8 mouse cellular contexts compared by ENCODE assay signal in genomic region chr4:88350910-88351309, GRCm38 (mm10).
A peak's percentile ranks its signal among the peaks of the same experiment; 100 is the strongest.
DNase-seq lines count a peak whose midpoint lies in the region; ATAC-seq and TF ChIP-seq lines count a peak whose summit lies in the region.

No protein-coding gene starts in this region.

- H3K79me3 ChIP-seq in C2C12 (ENCODE audit: low read depth): no peaks in the 10 kb centered on the region

- H3K79me2 ChIP-seq in C2C12 (ENCODE audit: control insufficient read depth, insufficient read depth): no peaks in the 10 kb centered on the region
- no peaks in the 10 kb centered on the region for H3K79me2 ChIP-seq in liver, adult 2 months (ENCODE audit: control insufficient read depth, insufficient read depth, low read length)

- no peak overlapping the region for H3ac ChIP-seq in C2C12 (ENCODE audit: control insufficient read depth, insufficient read length, low read depth)

- DNase-seq in adrenal gland, postnatal 10 days: peak; percentile 67
- peak; percentile 81 for DNase-seq in embryo, embryonic 9.5 days (ENCODE audit: extremely low spot score)
- peak; percentile 28 to 54 for DNase-seq in heart, adult 9 months (ENCODE audit: low spot score in 2 of 2)
- peak; percentile 60 for DNase-seq in liver, adult 2 months (ENCODE audit: extremely low read depth, low read depth, low spot score)
- DNase-seq in natural killer cell, adult 2 months (ENCODE audit: low spot score in 2 of 2): peak; percentile 50 to 63

- no peak overlapping the region for H3K27ac ChIP-seq in kidney, embryonic 15.5 days
- no peak overlapping the region for H3K27ac ChIP-seq in liver, adult 2 months (replicated peaks; ENCODE audit: insufficient read depth, low read depth, low read length)
- no peak overlapping the region for H3K27ac ChIP-seq in stomach, embryonic 14.5 days (ENCODE audit: low read length)

- no peaks in the 10 kb centered on the region for H3K4me1 ChIP-seq in kidney, embryonic 15.5 days
- no peaks in the 10 kb centered on the region for H3K4me1 ChIP-seq in liver, adult 2 months (ENCODE audit: control insufficient read depth, insufficient read depth, low read length)
- no peaks in the 10 kb centered on the region for H3K4me1 ChIP-seq in stomach, embryonic 14.5 days (ENCODE audit: control insufficient read depth, insufficient read depth, low read length)

- H3K36me3 ChIP-seq in C2C12 (ENCODE audit: control insufficient read depth, insufficient read depth): no peaks in the 10 kb centered on the region
- no peaks in the 10 kb centered on the region for H3K36me3 ChIP-seq in kidney, embryonic 15.5 days
- H3K36me3 ChIP-seq in liver, adult 2 months (ENCODE audit: control insufficient read depth, insufficient read depth, low read length): no peaks in the 10 kb centered on the region; the same call in 1 of the 2 replicates
- H3K36me3 ChIP-seq in stomach, embryonic 14.5 days (ENCODE audit: control insufficient read depth, insufficient read depth, low read length): no peaks in the 10 kb centered on the region

- no peak overlapping the region for H3K4me2 ChIP-seq in kidney, embryonic 15.5 days
- H3K4me2 ChIP-seq in stomach, embryonic 14.5 days (replicated peaks; ENCODE audit: low read depth, low read length): no peak overlapping the region

- TF ChIP-seq CTCF in C2C12 (IDR thresholded peaks at IDR 0.05; ENCODE audit: control insufficient read depth, insufficient read depth, insufficient read length): peak; percentile 85
- TF ChIP-seq CTCF in liver, adult 2 months (IDR thresholded peaks at IDR 0.05; ENCODE audit: low read depth, low read length): peak; percentile 73

- no peak overlapping the region for H3K4me3 ChIP-seq in C2C12 (ENCODE audit: insufficient read depth, poor library complexity, severe bottlenecking)
- no peak overlapping the region for H3K4me3 ChIP-seq in kidney, embryonic 15.5 days (replicated peaks)
- H3K4me3 ChIP-seq in liver, adult 2 months (ENCODE audit: insufficient read depth, low read depth, low read length): no peak overlapping the region
- no peak overlapping the region for H3K4me3 ChIP-seq in stomach, embryonic 14.5 days (ENCODE audit: low read depth, low read length)

- peak; percentile 82; the same call in 1 of the 2 replicates for ATAC-seq in kidney, embryonic 15.5 days (replicated peaks; ENCODE audit: low FRiP score)
- 0 out of 2 replicates have a peak, but pooled peaks have one; percentile 56 for ATAC-seq in stomach, embryonic 14.5 days (ENCODE audit: insufficient number of reproducible peaks, insufficient read depth, low FRiP score, low read depth)

- 2% methylated on average over 4 of the region's 4 CpGs for WGBS in kidney, embryonic 15.5 days
- 6% methylated on average over 4 of the region's 4 CpGs for WGBS in liver, adult 2 months
- 3% methylated on average over 4 of the region's 4 CpGs for WGBS in stomach, embryonic 14.5 days

- no peak for TF ChIP-seq POLR2A in liver, adult 2 months (IDR thresholded peaks at IDR 0.05; ENCODE audit: extremely low read depth, insufficient read depth, low read length)

- H3K9ac ChIP-seq in kidney, embryonic 15.5 days: no peak overlapping the region
- no peak overlapping the region for H3K9ac ChIP-seq in liver, adult 2 months (ENCODE audit: low read depth, low read length)
- no peak overlapping the region for H3K9ac ChIP-seq in stomach, embryonic 14.5 days (replicated peaks; ENCODE audit: low read depth, low read length)

- H3K9me3 ChIP-seq in kidney, embryonic 15.5 days (replicated peaks): no peaks in the 10 kb centered on the region
- no peaks in the 10 kb centered on the region for H3K9me3 ChIP-seq in stomach, embryonic 14.5 days (ENCODE audit: control insufficient read depth, low read depth, low read length)

- no peaks in the 10 kb centered on the region for H3K27me3 ChIP-seq in C2C12 (ENCODE audit: control insufficient read depth, insufficient read depth, insufficient read length)
- H3K27me3 ChIP-seq in kidney, embryonic 15.5 days: 0 out of 2 replicates have a peak, but pooled peaks cover 3% of the 10 kb centered on the region
- no peaks in the 10 kb centered on the region for H3K27me3 ChIP-seq in liver, adult 2 months (ENCODE audit: control insufficient read depth, insufficient read depth, low read length)
- H3K27me3 ChIP-seq in stomach, embryonic 14.5 days (ENCODE audit: control insufficient read depth, insufficient read depth, low read length): no peaks in the 10 kb centered on the region

TF ChIP-seq in C2C12, 6 proteins besides CTCF, POLR2A, EP300 and RAD21:
- TF ChIP-seq FOSL1 (IDR thresholded peaks at IDR 0.05; ENCODE audit: insufficient read depth, low read length, poor library complexity, severe bottlenecking) (no peak), MYOD1 (IDR thresholded peaks at IDR 0.05; ENCODE audit: control insufficient read depth, insufficient read length, low read depth) (no peak), MYOG (IDR thresholded peaks at IDR 0.05; ENCODE audit: control insufficient read depth, extremely low read depth, insufficient read length) (no peak), USF1 (IDR thresholded peaks at IDR 0.05; ENCODE audit: low read depth) (no peak), MAX (IDR thresholded peaks at IDR 0.05) (no peak), CEBPB (IDR thresholded peaks at IDR 0.05; ENCODE audit: low read depth) (no peak)
